In the genomic region with DNA sequence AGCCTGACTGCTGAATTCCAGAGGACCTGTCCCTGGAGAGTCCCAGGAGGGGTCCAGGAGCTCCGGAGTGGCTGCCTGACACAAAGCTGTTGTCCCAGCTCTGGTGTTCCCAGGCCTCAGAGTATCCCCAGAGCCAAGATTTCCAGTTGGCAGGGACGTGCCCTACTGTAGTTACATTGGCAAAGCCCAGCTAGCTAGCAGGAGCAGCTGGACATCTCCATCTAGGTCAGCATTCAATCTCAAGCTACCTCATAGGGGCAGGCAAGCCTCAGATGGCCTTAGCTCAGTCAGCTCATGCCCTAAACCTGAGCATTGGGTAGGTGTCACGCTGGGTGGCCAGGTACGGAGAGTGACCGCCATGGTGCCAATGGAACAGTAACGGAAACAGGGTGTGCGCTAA, we compare ENCODE assay signal across 11 mouse cellular contexts.
DNase-seq lines count a peak whose midpoint lies in the region; ATAC-seq lines count a peak whose summit lies in the region.
"Had no signal": no experiment of that assay in that cellular context is flagged by ENCODE, and none has a peak within 500 bp of the region (broad histone marks: within the 10 kb centered on the region; RNA-seq: fewer than 3 reads in every experiment).

No protein-coding gene starts in this region.

- ATAC-seq in liver, embryonic 11.5 days (replicated peaks; ENCODE audit: low FRiP score): no peak

- no peaks in the 10 kb centered on the region for H3K36me3 ChIP-seq in liver, embryonic 11.5 days (ENCODE audit: control insufficient read depth, insufficient read depth, low read length)

- H3K27ac ChIP-seq in liver, embryonic 11.5 days (ENCODE audit: low read depth, low read length): no peak overlapping the region

- H3K9me3 ChIP-seq in liver, embryonic 11.5 days (ENCODE audit: control insufficient read depth, low read length): no peaks in the 10 kb centered on the region

- no peak overlapping the region for H3K4me3 ChIP-seq in liver, embryonic 11.5 days (ENCODE audit: low read depth, low read length)

- H3K4me2 ChIP-seq in liver, embryonic 11.5 days: no peak overlapping the region
- H3K4me2 ChIP-seq: heart, embryonic 11.5 days had no signal

- peaks cover 45% of the 10 kb centered on the region for H3K4me1 ChIP-seq in liver, embryonic 11.5 days (replicated peaks; ENCODE audit: control insufficient read depth, insufficient read depth, low read length)

- DNase-seq in liver, embryonic 11.5 days (ENCODE audit: low spot score): no peak
- no peak for DNase-seq in liver
- peak; percentile 95 for DNase-seq in brain, adult 2 months (ENCODE audit: low read depth, low spot score)
- peak; percentile 77 for DNase-seq in cerebellum, adult 8-10 months
- DNase-seq in gastrocnemius, postnatal 10 days: peak; percentile 50
- DNase-seq in retina, postnatal 1 day: no peak
- DNase-seq in thymus, postnatal 14 days: no peak
- DNase-seq in B cell, adult 2 months: no peak
- DNase-seq: adrenal gland, adult 2 months; layer of hippocampus, adult 9-11 months had no signal

- peak overlapping the region; percentile 18; the same call in 1 of the 2 replicates for H3K9ac ChIP-seq in liver, embryonic 11.5 days (ENCODE audit: low read depth, low read length)

- 87% methylated on average over 7 of the region's 7 CpGs for WGBS in liver, embryonic 11.5 days

- H3K27me3 ChIP-seq in liver, embryonic 11.5 days (replicated peaks; ENCODE audit: control insufficient read depth, insufficient read depth, low read length): no peaks in the 10 kb centered on the region

Comparison
In these comparisons a context has a peak if more than half of its experiments do, and no peak if none do; other contexts are left out.
1. DNase-seq: peak in brain, adult 2 months (single experiment), cerebellum, adult 8-10 months (single experiment) and gastrocnemius, postnatal 10 days (single experiment); none in liver, embryonic 11.5 days (single experiment), liver (single experiment), retina, postnatal 1 day (single experiment), thymus, postnatal 14 days (single experiment) and B cell, adult 2 months (0 of 2).